Mouse (Mus musculus) cortical plate, adult 2 months (tissue): Measurements from ENCODE around the gene Gpr180.

Experiments
- CTCF ChIP-seq: fragments of 200-500 bp; IDR thresholded peaks from 2 replicates; pipeline ENCODE4 v1.5.1; 2011; ENCODE audit warnings: mild to moderate bottlenecking, control low read depth, low read length; ENCODE audit not compliant: insufficient read depth; ENCODE audit errors: extremely low read depth
- POLR2A ChIP-seq: fragments of 200-500 bp; IDR thresholded peaks from 2 replicates; pipeline ENCODE4 v1.6.1; 2011; ENCODE audit warnings: mild to moderate bottlenecking, low read length, control low read depth; ENCODE audit not compliant: insufficient read depth; ENCODE audit errors: extremely low read depth

DNA sequence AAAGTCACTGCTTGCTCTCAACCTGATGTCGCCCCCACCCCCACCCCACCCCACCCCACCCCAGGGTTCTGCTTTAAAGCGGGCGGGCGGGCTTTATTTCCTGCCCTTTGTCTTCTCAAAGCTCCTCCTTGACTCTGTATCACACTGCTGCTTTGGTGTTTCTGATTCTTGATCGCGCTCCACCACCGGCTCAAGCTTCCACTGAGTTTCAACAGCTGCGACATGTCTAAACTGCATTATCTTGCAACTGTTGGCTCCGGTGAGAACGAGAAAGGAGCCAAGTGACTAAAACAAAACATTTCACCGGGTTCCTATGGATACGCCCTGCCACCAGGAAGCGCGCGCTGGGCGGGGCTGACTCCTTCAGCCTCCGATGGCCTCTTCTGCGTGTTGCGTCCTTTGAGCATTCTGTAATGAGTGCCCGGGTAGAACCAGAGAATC lies 43.2 kb downstream of the Gpr180 start:
- no peak for TF ChIP-seq CTCF
- TF ChIP-seq POLR2A = no peak
